Mouse (Mus musculus): Measurements from ENCODE around the gene Chst14.

GRCm38 (mm10) chr2:118916436-118916835, 9.9 kb upstream of the Chst14 start:
- TF ChIP-seq CTCF (IDR thresholded peaks at IDR 0.05; ENCODE audit: control insufficient read depth, insufficient read depth, insufficient read length), result no peak
- no peak for TF ChIP-seq MYOD1 (IDR thresholded peaks at IDR 0.05; ENCODE audit: control insufficient read depth, insufficient read length, low read depth)
